Mouse (Mus musculus): ENCODE measurements around the gene Kat2a. TPM values are rescaled to one million over a fixed set of nuclear protein-coding genes. Genes with fewer than 3 reads are reported as not detected.

Kat2a gene
- 20.7 TPM for polyA plus RNA-seq (2014; fragmentation: Illumina TruSeq; extraction: RNeasy Lipid Tissue Mini Kit (QIAGEN cat#74804); ENCODE audit: low read depth, low replicate concordance)

GRCm38 (mm10) chr11:100711783-100712615 is at the start of gene Kat2a:
Gene Kat2a (minus strand): TSS chr11:100712465.

GRCm38 (mm10) chr11:100759611-100760233 is 47.5 kb upstream of the Kat2a start, which contains the start of gene Kcnh4:
Gene Kcnh4 (minus strand): TSS chr11:100759942.

GRCm38 (mm10) chr11:100738066-100738604 is 25.9 kb upstream of the Kat2a start, which contains the start of gene Rab5c:
Gene Rab5c (minus strand): TSS chr11:100738215.

GRCm38 (mm10) chr11:100713735-100714533 is 1.7 kb upstream of the Kat2a start, which contains the start of gene Hspb9:
Gene Hspb9 (plus strand): TSS chr11:100713850.

GRCm38 (mm10) chr11:100703851-100704531 is 8.3 kb downstream of the Kat2a start, which contains the start of gene Dhx58:
Gene Dhx58 (minus strand): TSS chr11:100704271.

DNA sequence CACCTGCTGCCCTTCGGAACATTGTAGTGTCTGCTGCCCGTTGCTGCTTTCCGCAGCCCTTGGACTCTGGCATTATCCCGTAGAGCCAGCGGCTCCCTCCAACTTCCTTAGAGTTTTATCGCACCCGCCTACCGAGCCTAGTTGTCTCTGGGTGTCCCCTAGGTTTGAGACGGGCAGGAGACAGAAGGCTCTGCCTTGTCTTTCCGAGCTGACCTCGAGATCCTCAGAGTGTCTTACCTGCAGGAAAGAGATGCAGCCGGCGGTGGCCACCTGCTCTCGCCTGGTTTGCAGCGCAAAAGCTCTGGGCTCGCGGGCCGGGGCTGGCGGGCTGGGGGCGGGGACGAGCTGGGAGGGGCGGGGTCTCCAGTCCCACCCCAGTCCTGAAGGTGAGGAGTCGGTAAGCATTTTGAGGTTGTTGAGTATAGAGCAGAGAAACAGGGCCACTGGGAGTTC is 20.1 kb downstream of the Kat2a start, which contains the start of gene Zfp385c:
Gene Zfp385c (minus strand): TSS at position 292 of the 453 bp plus-strand sequence.

Other genes starting within 250 kb of the Kat2a start
- 3.8 TPM for gene Klhl11, start 239.7 kb downstream of the Kat2a start, polyA plus RNA-seq (2014; fragmentation: Illumina TruSeq; extraction: RNeasy Lipid Tissue Mini Kit (QIAGEN cat#74804); ENCODE audit: low read depth, low replicate concordance)
- gene Acly, start 184.5 kb downstream of the Kat2a start, polyA plus RNA-seq (2014; fragmentation: Illumina TruSeq; extraction: RNeasy Lipid Tissue Mini Kit (QIAGEN cat#74804); ENCODE audit: low read depth, low replicate concordance), result 416 TPM
- 7.9 TPM for gene Ttc25, start 166.9 kb downstream of the Kat2a start, polyA plus RNA-seq (2014; fragmentation: Illumina TruSeq; extraction: RNeasy Lipid Tissue Mini Kit (QIAGEN cat#74804); ENCODE audit: low read depth, low replicate concordance)
- 21.8 TPM for gene Cnp, start 137.6 kb downstream of the Kat2a start, polyA plus RNA-seq (2014; fragmentation: Illumina TruSeq; extraction: RNeasy Lipid Tissue Mini Kit (QIAGEN cat#74804); ENCODE audit: low read depth, low replicate concordance)
- gene Nkiras2, start 93.2 kb downstream of the Kat2a start, polyA plus RNA-seq (2014; fragmentation: Illumina TruSeq; extraction: RNeasy Lipid Tissue Mini Kit (QIAGEN cat#74804); ENCODE audit: low read depth, low replicate concordance), result 36.0 TPM
- gene Dnajc7, start 92.3 kb downstream of the Kat2a start, polyA plus RNA-seq (2014; fragmentation: Illumina TruSeq; extraction: RNeasy Lipid Tissue Mini Kit (QIAGEN cat#74804); ENCODE audit: low read depth, low replicate concordance), result 171 TPM
- 0.17 TPM for gene Zfp385c, start 20.0 kb downstream of the Kat2a start, polyA plus RNA-seq (2014; fragmentation: Illumina TruSeq; extraction: RNeasy Lipid Tissue Mini Kit (QIAGEN cat#74804); ENCODE audit: low read depth, low replicate concordance)
- 4.3 TPM for gene Dhx58, start 8.2 kb downstream of the Kat2a start, polyA plus RNA-seq (2014; fragmentation: Illumina TruSeq; extraction: RNeasy Lipid Tissue Mini Kit (QIAGEN cat#74804); ENCODE audit: low read depth, low replicate concordance)
- gene Hspb9, start 1.4 kb upstream of the Kat2a start, polyA plus RNA-seq (2014; fragmentation: Illumina TruSeq; extraction: RNeasy Lipid Tissue Mini Kit (QIAGEN cat#74804); ENCODE audit: low read depth, low replicate concordance), result 32.9 TPM
- gene Rab5c, start 25.8 kb upstream of the Kat2a start, polyA plus RNA-seq (2014; fragmentation: Illumina TruSeq; extraction: RNeasy Lipid Tissue Mini Kit (QIAGEN cat#74804); ENCODE audit: low read depth, low replicate concordance), result 132 TPM
- gene Kcnh4, start 47.5 kb upstream of the Kat2a start, polyA plus RNA-seq (2014; fragmentation: Illumina TruSeq; extraction: RNeasy Lipid Tissue Mini Kit (QIAGEN cat#74804); ENCODE audit: low read depth, low replicate concordance), result 0.60 TPM
- gene Hcrt, start 50.5 kb upstream of the Kat2a start, polyA plus RNA-seq (2014; fragmentation: Illumina TruSeq; extraction: RNeasy Lipid Tissue Mini Kit (QIAGEN cat#74804); ENCODE audit: low read depth, low replicate concordance), result not detected
- 16.4 TPM for gene Ghdc, start 58.5 kb upstream of the Kat2a start, polyA plus RNA-seq (2014; fragmentation: Illumina TruSeq; extraction: RNeasy Lipid Tissue Mini Kit (QIAGEN cat#74804); ENCODE audit: low read depth, low replicate concordance)
- 23.3 TPM for gene Stat5b, start 138.3 kb upstream of the Kat2a start, polyA plus RNA-seq (2014; fragmentation: Illumina TruSeq; extraction: RNeasy Lipid Tissue Mini Kit (QIAGEN cat#74804); ENCODE audit: low read depth, low replicate concordance)
- gene Stat5a, start 146.9 kb upstream of the Kat2a start, polyA plus RNA-seq (2014; fragmentation: Illumina TruSeq; extraction: RNeasy Lipid Tissue Mini Kit (QIAGEN cat#74804); ENCODE audit: low read depth, low replicate concordance), result 31.5 TPM
- 70.6 TPM for gene Stat3, start 227.1 kb upstream of the Kat2a start, polyA plus RNA-seq (2014; fragmentation: Illumina TruSeq; extraction: RNeasy Lipid Tissue Mini Kit (QIAGEN cat#74804); ENCODE audit: low read depth, low replicate concordance)